Mouse (Mus musculus) forebrain, embryonic 15.5 days (tissue): ENCODE results near the gene Myh9. TPM values are rescaled to one million over a fixed set of nuclear protein-coding genes. Genes with fewer than 3 reads are reported as not detected.

ENCODE experiments used
- ATAC-seq: fragments of 200-750 bp; cut with Nextera tagmentation; replicated peaks from 2 replicates; pipeline ENCODE4 v1.8.0; 2017; ENCODE audit warnings: mild to moderate bottlenecking, moderate TSS enrichment, moderate library complexity
- H3K27ac ChIP-seq: fragments of 300-500 bp; sonication (generic); replicated peaks from 2 replicates; pipeline ENCODE4 v1.5.1; 2015; ENCODE audit warnings: mild to moderate bottlenecking, inconsistent platforms
- H3K27me3 ChIP-seq: fragments of 300-500 bp; sonication (generic); 2 replicates; pipeline ENCODE4 v1.6.1; 2015; ENCODE audit warnings: inconsistent platforms
- H3K36me3 ChIP-seq: fragments of 300-500 bp; sonication (generic); 2 replicates; pipeline ENCODE4 v1.6.1; 2015; ENCODE audit warnings: mild to moderate bottlenecking, inconsistent platforms
- H3K4me1 ChIP-seq: fragments of 300-500 bp; sonication (generic); 2 replicates; pipeline ENCODE4 v1.6.1; 2015; ENCODE audit warnings: inconsistent platforms
- H3K4me2 ChIP-seq: fragments of 300-500 bp; sonication (generic); replicated peaks from 2 replicates; pipeline ENCODE4 v1.6.1; 2015; ENCODE audit warnings: mild to moderate bottlenecking, inconsistent platforms
- H3K4me3 ChIP-seq: fragments of 300-500 bp; sonication (generic); 2 replicates; pipeline ENCODE4 v1.5.1; 2015; ENCODE audit warnings: mild to moderate bottlenecking, inconsistent platforms
- H3K9ac ChIP-seq: fragments of 300-500 bp; sonication (generic); replicated peaks from 2 replicates; pipeline ENCODE4 v1.6.1; 2015; ENCODE audit warnings: mild to moderate bottlenecking, inconsistent platforms
- H3K9me3 ChIP-seq: fragments of 300-500 bp; sonication (generic); 2 replicates; pipeline ENCODE4 v1.6.1; 2016; ENCODE audit warnings: inconsistent platforms
- WGBS: fragments of 180-500 bp; shearing (Covaris S2); methylation state at CpG from one replicate; pipeline ENCODE4 v1.1.7; 2015; ENCODE audit warnings: mixed read lengths; 5-methylcytosine and 5-hydroxymethylcytosine counted together
- polyA plus RNA-seq: library from polyadenylated mRNA; unstranded; fragments of >200 nt; fragmentation: Nextera tagmentation; extraction: Ambion mirVana; gene quantifications from 2 replicates; pipeline ENCODE4 v1.2.1, GENCODE M21; 2015

Gene Myh9
- polyA plus RNA-seq, 1 experiment from 2014 or later: 12.3 TPM

- Histone ChIP-seq H3K9ac (no peak overlapping the region), H3K4me3 (no peak overlapping the region), H3K27ac (no peak overlapping the region), H3K9me3 (no peaks in the 10 kb centered on the region), H3K36me3 (peaks cover 9% of the 10 kb centered on the region), H3K27me3 (no peaks in the 10 kb centered on the region), H3K4me2 (no peak overlapping the region), H3K4me1 (peaks cover 8% of the 10 kb centered on the region)
- 86% methylated on average over 7 of the region's 7 CpGs for WGBS
- ATAC-seq: no peak
Observed at GRCm38 (mm10) chr15:77807264-77807585, 34.8 kb downstream of the Myh9 start.

- H3K27ac ChIP-seq: no peak overlapping the region
- no peak for ATAC-seq
- no peak overlapping the region for H3K4me3 ChIP-seq
- no peaks in the 10 kb centered on the region for H3K9me3 ChIP-seq
- H3K36me3 ChIP-seq: peaks cover 9% of the 10 kb centered on the region
- WGBS: 81% methylated on average over 13 of the region's 13 CpGs
- H3K9ac ChIP-seq: no peak overlapping the region
- peaks cover 8% of the 10 kb centered on the region for H3K4me1 ChIP-seq
- H3K4me2 ChIP-seq: no peak overlapping the region
- H3K27me3 ChIP-seq: no peaks in the 10 kb centered on the region
Observed at GRCm38 (mm10) chr15:77806565-77807263, 35.3 kb downstream of the Myh9 start.

GRCm38 (mm10) chr15:77805657-77806056, 36.3 kb downstream of the Myh9 start:
- Histone ChIP-seq H3K4me1 (peaks cover 4% of the 10 kb centered on the region), H3K9ac (no peak overlapping the region), H3K27me3 (no peaks in the 10 kb centered on the region), H3K9me3 (no peaks in the 10 kb centered on the region), H3K36me3 (peaks cover 9% of the 10 kb centered on the region), H3K4me3 (no peak overlapping the region), H3K4me2 (no peak overlapping the region), H3K27ac (0 out of 2 replicates have a peak overlapping the region, but pooled peaks have one; percentile 23)
- 85% methylated on average over 4 of the region's 4 CpGs for WGBS
- ATAC-seq: no peak

DNA sequence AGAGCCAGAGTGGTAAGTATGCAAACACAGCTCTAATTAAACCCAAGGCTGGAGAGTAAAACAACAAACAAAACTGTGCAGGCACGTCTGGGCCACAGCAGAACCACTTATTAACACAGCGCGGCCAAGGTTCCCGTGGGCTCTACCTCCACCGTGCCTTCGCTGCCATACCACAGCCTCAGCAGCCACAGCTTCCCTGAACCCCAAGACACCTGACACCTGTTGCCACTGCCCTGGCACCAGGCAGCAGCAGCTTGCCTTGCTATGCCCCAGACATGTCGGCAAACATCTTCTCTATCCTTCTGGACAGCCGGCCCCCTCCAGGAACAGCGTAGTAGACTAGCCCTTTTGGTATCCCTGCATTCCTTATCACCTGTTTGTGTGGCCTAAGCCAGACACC, 37.0 kb downstream of the Myh9 start:
- H3K9ac ChIP-seq: no peak overlapping the region
- no peaks in the 10 kb centered on the region for H3K27me3 ChIP-seq
- H3K36me3 ChIP-seq: peaks cover 9% of the 10 kb centered on the region
- no peaks in the 10 kb centered on the region for H3K4me1 ChIP-seq
- no peak overlapping the region for H3K27ac ChIP-seq
- H3K4me2 ChIP-seq: no peak overlapping the region
- no peak overlapping the region for H3K4me3 ChIP-seq
- no peak for ATAC-seq
- no peaks in the 10 kb centered on the region for H3K9me3 ChIP-seq
- 89% methylated on average over 9 of the region's 9 CpGs for WGBS

DNA sequence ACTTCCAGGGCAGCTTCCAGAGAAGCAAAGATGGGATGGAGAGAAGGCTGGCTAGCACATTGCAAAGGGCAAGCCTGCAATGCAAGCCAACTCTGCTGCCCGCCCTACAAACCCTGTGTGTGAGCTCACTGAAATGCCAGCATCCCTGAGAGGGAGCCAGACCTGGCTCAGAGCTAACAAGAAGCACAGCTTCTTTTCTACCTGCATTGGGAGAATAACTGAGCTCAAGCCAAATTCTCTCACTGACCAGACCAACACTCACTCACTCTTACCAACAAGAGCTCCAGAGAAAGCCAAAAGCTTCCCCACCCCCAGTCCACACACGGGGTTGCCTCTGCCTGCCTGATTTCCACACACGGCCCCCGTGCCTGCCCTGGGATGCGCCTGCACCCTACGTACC, 37.5 kb downstream of the Myh9 start:
- H3K4me1 ChIP-seq: no peaks in the 10 kb centered on the region
- H3K4me2 ChIP-seq: no peak overlapping the region
- no peak overlapping the region for H3K9ac ChIP-seq
- 95% methylated on average over 6 of the region's 6 CpGs for WGBS
- no peaks in the 10 kb centered on the region for H3K27me3 ChIP-seq
- H3K36me3 ChIP-seq: peaks cover 9% of the 10 kb centered on the region
- H3K9me3 ChIP-seq: no peaks in the 10 kb centered on the region
- no peak overlapping the region for H3K4me3 ChIP-seq
- no peak for ATAC-seq
- H3K27ac ChIP-seq: no peak overlapping the region

GRCm38 (mm10) chr15:77803747-77804146, 38.2 kb downstream of the Myh9 start:
- H3K9me3 ChIP-seq: no peaks in the 10 kb centered on the region
- H3K4me1 ChIP-seq: no peaks in the 10 kb centered on the region
- no peak overlapping the region for H3K4me3 ChIP-seq
- H3K4me2 ChIP-seq: no peak overlapping the region
- ATAC-seq: no peak
- no peak overlapping the region for H3K27ac ChIP-seq
- peaks cover 9% of the 10 kb centered on the region for H3K36me3 ChIP-seq
- WGBS: 66% methylated on average over 3 of the region's 3 CpGs
- H3K27me3 ChIP-seq: no peaks in the 10 kb centered on the region
- no peak overlapping the region for H3K9ac ChIP-seq

GRCm38 (mm10) chr15:77802992-77803391, 39.0 kb downstream of the Myh9 start:
- Histone ChIP-seq H3K27ac (no peak overlapping the region), H3K9me3 (no peaks in the 10 kb centered on the region), H3K27me3 (no peaks in the 10 kb centered on the region), H3K4me1 (no peaks in the 10 kb centered on the region), H3K4me2 (no peak overlapping the region), H3K36me3 (peaks cover 9% of the 10 kb centered on the region), H3K4me3 (no peak overlapping the region), H3K9ac (no peak overlapping the region)
- ATAC-seq: no peak
- WGBS: 88% methylated on average over 4 of the region's 4 CpGs

GRCm38 (mm10) chr15:77801188-77801587, 40.8 kb downstream of the Myh9 start:
- Histone ChIP-seq H3K27ac (no peak overlapping the region), H3K9me3 (no peaks in the 10 kb centered on the region), H3K4me2 (no peak overlapping the region), H3K9ac (no peak overlapping the region), H3K4me1 (no peaks in the 10 kb centered on the region), H3K36me3 (peaks cover 3% of the 10 kb centered on the region; the same call in 1 of the 2 replicates), H3K4me3 (no peak overlapping the region), H3K27me3 (no peaks in the 10 kb centered on the region)
- ATAC-seq: no peak
- 83% methylated on average over 4 of the region's 4 CpGs for WGBS

DNA sequence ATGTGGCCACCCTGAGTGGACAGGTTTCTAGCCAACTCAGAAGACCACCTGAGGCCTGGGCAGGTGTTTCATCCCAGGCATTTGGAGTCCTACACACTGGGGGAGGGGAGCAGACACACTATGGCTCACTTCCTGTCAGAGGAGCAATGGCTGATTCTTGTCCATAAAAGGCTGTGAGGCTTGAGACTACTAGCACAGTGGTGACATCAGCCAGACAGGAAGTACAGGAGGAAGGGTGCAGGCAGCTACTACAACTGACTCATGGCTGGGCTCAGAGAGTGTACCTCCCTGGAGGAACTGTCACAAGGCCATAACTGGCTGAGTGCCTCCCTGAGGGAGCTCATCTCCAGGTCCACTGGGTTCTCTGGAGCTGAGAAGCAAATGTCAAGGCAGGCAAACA, 41.5 kb downstream of the Myh9 start:
- no peaks in the 10 kb centered on the region for H3K9me3 ChIP-seq
- ATAC-seq: no peak; the same call in 1 of the 2 replicates
- no peak overlapping the region for H3K4me2 ChIP-seq
- peaks cover 3% of the 10 kb centered on the region; the same call in 1 of the 2 replicates for H3K36me3 ChIP-seq
- no peaks in the 10 kb centered on the region for H3K27me3 ChIP-seq
- H3K4me1 ChIP-seq: no peaks in the 10 kb centered on the region
- no peak overlapping the region for H3K9ac ChIP-seq
- 0 out of 2 replicates have a peak overlapping the region, but pooled peaks have one; percentile 19 for H3K27ac ChIP-seq
- no peak overlapping the region for H3K4me3 ChIP-seq

DNA sequence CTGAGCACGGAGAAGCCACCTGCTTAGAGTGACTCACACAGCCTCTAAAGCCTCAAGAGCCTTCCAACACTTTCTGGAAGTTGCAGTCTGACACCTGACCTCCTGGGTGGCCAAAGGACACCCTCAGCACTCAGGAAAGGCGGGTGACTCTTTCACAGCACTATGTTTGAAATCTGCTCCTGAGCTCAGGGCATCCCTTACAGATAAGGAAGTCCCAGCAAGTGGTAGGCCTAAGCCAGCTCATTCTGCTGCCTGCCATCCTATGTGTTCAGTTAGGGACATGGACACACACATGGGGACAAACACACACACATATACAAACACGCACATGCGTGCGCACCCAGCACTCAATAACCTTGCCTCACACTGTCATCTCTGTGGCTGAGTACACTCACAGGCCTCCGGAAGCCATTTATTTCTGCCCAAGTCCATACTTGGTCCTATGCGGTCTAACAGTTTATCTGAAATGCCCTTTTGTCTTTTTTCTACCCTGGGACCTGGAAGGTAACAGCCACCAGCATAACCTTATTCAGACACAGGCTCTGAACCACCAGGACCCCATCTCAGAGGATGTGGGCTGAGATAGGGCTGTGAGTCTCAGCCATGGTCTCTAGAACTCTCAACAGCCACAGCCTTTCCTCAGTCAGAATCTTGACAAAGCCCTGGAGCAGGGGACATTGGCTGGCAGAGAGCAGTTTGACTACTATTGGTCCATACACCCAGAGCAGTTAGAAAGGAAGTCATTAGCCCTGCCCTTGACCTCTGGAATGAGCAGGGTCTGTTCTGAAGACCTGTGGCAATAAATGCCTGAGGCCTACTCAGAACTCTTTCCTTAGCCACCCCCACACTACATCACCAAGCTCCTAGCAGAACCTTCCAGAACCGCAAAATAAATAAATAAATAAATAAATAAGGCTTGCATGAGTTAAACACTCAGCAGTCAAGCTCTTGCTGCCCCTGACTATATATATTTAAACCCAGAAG, 42.2 kb downstream of the Myh9 start:
- Histone ChIP-seq H3K4me1 (no peaks in the 10 kb centered on the region), H3K4me3 (no peak overlapping the region), H3K36me3 (peaks cover 3% of the 10 kb centered on the region; the same call in 1 of the 2 replicates), H3K27ac (peak overlapping the region; percentile 61; the same call in 1 of the 2 replicates), H3K9me3 (no peaks in the 10 kb centered on the region), H3K9ac (no peak overlapping the region), H3K27me3 (no peaks in the 10 kb centered on the region), H3K4me2 (no peak overlapping the region)
- no peak for ATAC-seq
- WGBS: 86% methylated on average over 8 of the region's 8 CpGs

DNA sequence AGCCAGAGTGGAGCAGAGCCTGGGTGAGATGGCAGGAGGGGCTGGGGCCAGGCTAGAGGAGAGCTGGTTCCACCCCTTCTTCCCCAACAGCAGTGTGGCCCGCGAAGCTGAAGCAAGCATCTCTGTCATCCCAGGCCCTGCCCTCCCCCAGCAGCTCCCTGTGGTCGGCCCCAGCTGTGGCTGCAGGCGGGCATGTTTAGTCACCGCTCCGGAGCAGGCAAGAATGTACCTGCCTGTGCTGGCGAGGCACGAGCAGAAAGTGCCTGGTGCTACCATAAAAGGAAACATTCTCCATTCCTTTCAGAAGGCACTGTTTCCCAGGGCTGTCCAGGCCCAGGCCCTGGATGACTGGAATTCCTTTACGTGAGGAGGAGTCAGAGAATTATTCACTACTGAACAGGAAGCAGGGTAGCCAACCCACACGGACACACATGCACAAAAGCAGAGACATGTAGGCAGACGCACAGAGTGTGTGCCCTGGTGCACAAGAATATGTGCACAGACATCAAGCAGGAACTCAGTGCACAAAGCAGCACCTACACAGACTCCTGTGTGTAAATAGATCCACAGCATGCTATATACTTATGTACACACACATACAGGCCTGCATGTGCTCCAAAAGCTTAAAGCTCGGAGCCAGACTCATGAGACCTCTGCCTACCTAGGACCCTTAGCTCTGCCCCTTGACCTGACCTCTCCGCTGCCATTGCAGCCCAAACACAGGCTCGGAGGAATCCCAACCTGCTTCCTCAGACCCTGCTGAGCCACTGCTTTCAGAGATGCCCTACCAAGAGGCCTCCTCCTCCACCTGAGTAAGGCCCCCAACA, 43.1 kb downstream of the Myh9 start:
- Histone ChIP-seq H3K27me3 (no peaks in the 10 kb centered on the region), H3K4me3 (no peak overlapping the region), H3K9ac (no peak overlapping the region), H3K4me1 (no peaks in the 10 kb centered on the region), H3K36me3 (peaks cover 3% of the 10 kb centered on the region; the same call in 1 of the 2 replicates), H3K9me3 (no peaks in the 10 kb centered on the region), H3K4me2 (no peak overlapping the region), H3K27ac (peak overlapping the region; percentile 61)
- WGBS: 35% methylated on average over 14 of the region's 14 CpGs
- ATAC-seq: 0 out of 2 replicates have a peak, but pooled peaks have one; percentile 35
